ENCODE assay signal across 17 mouse cellular contexts in the genomic region with DNA sequence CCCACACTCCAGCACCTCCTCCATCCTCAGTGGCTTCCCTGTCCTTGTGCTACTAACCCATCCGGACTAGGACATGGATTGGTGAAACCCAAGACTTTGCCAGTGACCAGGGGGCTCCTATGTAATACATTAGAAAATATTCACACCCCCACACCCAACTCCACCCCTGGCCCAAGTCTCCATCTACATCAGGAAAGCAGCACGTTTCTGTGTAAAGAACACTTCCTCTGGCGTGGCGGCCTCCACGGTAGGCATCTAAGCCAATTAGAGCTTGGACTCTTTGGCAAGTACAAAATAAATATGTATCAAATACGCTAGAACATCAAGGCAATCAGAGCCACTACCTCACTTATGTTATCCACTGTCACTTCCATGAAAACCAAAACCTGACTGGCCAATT.
"Had no signal": no experiment of that assay in that cellular context is flagged by ENCODE, and none has a peak within 500 bp of the region (broad histone marks: within the 10 kb centered on the region; RNA-seq: fewer than 3 reads in every experiment).

No protein-coding gene starts in this region.

- H3K27ac ChIP-seq: gastrocnemius, adult 2 months; heart, embryonic 13.5 days; heart, embryonic 15.5 days; hindbrain, embryonic 10.5 days; hindbrain, embryonic 12.5 days; hindbrain, embryonic 14.5 days; intestine, embryonic 15.5 days; layer of hippocampus, adult 2 months; left cerebral cortex, adult 2 months; limb, embryonic 10.5 days; limb, embryonic 12.5 days; liver, embryonic 13.5 days; liver, embryonic 15.5 days had no signal

- ATAC-seq: hindbrain, embryonic 16.5 days; inflammation-experienced regulatory T-cells, adult 6 months; intestine, embryonic 15.5 days had no signal

- H3K9ac ChIP-seq: heart, embryonic 13.5 days; heart, embryonic 15.5 days; hindbrain, embryonic 12.5 days; hindbrain, embryonic 14.5 days; intestine, embryonic 15.5 days; limb, embryonic 12.5 days; liver, embryonic 13.5 days; liver, embryonic 15.5 days had no signal

- DNase-seq: gastrocnemius, postnatal 25 days; liver, embryonic 13.5 days had no signal

- H3K9me3 ChIP-seq: heart, embryonic 13.5 days; heart, embryonic 15.5 days; hindbrain, embryonic 10.5 days; hindbrain, embryonic 12.5 days; intestine, embryonic 15.5 days; limb, embryonic 10.5 days; limb, embryonic 12.5 days; liver, embryonic 13.5 days; liver, embryonic 15.5 days had no signal

- H3K4me2 ChIP-seq: heart, embryonic 11.5 days; heart, embryonic 13.5 days; heart, embryonic 15.5 days; hindbrain, embryonic 12.5 days; hindbrain, embryonic 14.5 days; intestine, embryonic 15.5 days; limb, embryonic 12.5 days; liver, embryonic 13.5 days; liver, embryonic 15.5 days had no signal

- H3K4me3 ChIP-seq: gastrocnemius, adult 2 months; heart, embryonic 13.5 days; heart, embryonic 15.5 days; hindbrain, embryonic 10.5 days; hindbrain, embryonic 12.5 days; intestine, embryonic 15.5 days; layer of hippocampus, adult 2 months; left cerebral cortex, adult 2 months; limb, embryonic 10.5 days; limb, embryonic 12.5 days; liver, embryonic 13.5 days; liver, embryonic 15.5 days had no signal

- H3K27me3 ChIP-seq: heart, embryonic 13.5 days; heart, embryonic 15.5 days; hindbrain, embryonic 12.5 days; intestine, embryonic 15.5 days; limb, embryonic 12.5 days; liver, embryonic 13.5 days; liver, embryonic 15.5 days had no signal

- H3K36me3 ChIP-seq: heart, embryonic 13.5 days; heart, embryonic 15.5 days; intestine, embryonic 15.5 days; liver, embryonic 13.5 days; liver, embryonic 15.5 days had no signal

- H3K4me1 ChIP-seq: heart, embryonic 13.5 days; heart, embryonic 15.5 days; hindbrain, embryonic 12.5 days; intestine, embryonic 15.5 days; limb, embryonic 12.5 days; liver, embryonic 13.5 days; liver, embryonic 15.5 days had no signal
